Mouse (Mus musculus): ENCODE measurements around the gene Fam210b.
"Not testable (repeated sequence)": the region's sequence is repeated elsewhere in the genome, so short reads cannot be mapped to it uniquely, and the experiment has no call there.

Fam210b gene

DNA sequence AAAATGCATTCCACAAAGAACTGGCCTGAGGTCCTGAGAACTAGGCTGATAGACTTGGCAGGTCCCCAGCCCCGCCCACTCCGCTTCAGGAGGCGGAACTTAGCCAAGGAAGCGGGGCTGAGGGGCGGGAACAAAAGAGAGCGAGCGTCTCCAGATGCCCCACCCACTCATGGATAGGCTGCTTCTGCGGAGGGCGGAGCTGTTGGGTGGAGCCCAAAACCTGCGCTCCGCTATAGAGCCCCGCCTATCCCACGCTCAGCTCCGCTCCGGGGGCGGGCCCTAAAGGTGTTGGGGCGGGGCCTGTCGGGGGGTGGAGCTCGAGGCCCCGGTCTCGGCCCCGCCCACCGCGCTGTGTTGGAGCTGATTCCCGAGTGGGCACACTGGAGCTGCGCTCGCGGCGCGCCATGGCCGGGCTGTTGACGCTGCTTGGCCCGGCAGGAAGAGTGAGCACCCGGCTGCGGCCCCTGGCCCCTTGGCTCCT is at the start of gene Fam210b:
Gene Fam210b, plus strand, starts transcription at position 308 of the 481 bp plus-strand sequence.
- DNase-seq (ENCODE audit: low spot score), result peak; percentile 99

GRCm38 (mm10) chr2:172298083-172298482 is 47.3 kb upstream of the Fam210b start:
- no peak for DNase-seq (ENCODE audit: low spot score)

GRCm38 (mm10) chr2:172298542-172298941 is 46.8 kb upstream of the Fam210b start:
- DNase-seq (ENCODE audit: low spot score), result no peak

- DNase-seq (ENCODE audit: low spot score), result no peak
Observed at GRCm38 (mm10) chr2:172299126-172299921, 46.0 kb upstream of the Fam210b start.

DNA sequence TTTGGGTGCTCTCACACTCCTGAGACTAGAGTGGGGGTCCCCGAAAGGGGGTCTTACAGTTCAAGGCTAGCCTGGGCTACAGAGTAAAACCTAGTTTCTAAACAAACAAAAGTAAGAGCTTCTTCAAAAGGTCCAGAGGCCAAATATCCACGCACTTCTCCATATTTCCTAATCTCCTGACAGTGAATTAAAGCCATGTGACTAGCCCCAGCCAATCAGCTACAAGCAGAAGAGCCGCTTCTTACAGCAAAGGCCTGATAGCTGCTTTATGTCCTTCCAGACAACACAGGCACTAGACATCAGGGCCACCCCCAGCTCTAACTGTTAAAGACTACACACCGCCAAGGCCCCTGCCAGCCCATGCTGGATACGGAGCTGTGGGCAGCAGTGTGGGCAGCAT is 43.0 kb upstream of the Fam210b start:
- no peak for DNase-seq (ENCODE audit: low spot score)

DNA sequence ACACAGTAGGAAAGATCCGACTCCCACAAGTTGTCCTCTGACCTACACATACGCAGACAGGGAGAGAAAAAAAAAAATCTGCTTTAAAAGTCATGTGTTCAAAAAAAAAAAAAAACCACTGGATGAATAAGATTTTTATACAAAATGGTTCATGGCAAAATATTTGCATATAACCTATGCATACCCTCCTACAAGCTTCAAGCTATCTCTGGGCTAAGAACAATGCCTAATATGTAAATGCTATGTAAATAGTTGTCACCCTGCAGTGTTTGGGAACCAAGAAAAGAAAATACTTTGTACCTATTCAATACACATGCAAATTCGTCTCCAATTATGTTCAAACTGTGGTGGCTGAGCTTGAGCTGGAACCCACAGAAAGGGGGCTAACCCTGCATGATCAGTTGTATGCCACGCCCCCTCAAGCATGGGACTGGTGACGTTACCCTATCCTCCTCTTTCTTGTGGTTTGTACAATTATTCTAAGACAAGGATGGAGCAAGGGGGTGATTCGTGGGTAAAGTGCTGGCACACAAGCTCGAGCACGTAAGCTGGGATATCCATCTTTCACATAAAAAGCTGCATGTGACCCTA is 41.2 kb upstream of the Fam210b start:
- no peak for DNase-seq (ENCODE audit: low spot score)

DNA sequence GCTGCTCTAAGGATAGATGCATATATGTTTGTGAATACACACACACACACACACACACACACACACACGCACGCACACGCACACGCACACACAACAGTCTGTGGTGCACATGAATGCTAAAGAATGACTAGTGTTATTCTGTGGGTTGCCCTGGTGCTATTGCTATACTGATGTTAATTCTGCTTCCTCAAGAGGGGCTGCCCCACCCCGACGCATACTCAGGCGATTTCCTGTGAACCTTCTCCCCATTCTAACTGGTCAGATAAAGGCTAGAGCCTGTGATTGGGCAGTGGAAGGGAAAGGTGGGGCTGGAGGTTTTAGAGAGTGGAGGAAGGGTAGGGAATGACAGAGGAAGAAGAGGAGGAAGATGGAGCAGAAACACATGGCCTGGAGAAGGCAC is 39.8 kb upstream of the Fam210b start:
- not testable (repeated sequence) for DNase-seq (ENCODE audit: low spot score)

GRCm38 (mm10) chr2:172306544-172306943 is 38.8 kb upstream of the Fam210b start:
- DNase-seq (ENCODE audit: low spot score), result no peak

GRCm38 (mm10) chr2:172311731-172312130 is 33.6 kb upstream of the Fam210b start:
- no peak for DNase-seq (ENCODE audit: low spot score)

DNA sequence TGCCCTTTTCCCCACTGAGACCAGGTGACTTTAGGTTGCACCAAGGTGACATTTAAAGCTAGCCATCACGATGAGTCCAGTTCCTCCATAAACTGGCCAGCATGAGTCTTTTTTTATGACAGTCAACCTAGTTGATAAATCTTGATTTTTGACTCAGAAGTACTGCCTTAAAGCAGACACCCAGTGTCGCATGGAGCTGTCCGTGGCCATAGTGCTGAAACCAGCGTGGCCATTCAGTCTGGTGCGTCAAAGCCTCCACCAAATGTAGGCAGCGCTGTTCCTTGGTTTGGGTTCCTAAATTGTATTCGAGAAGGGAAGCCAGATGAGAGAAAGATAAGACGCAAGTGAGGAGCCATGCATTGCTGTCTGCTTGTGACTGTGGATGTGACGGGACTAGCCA is 24.5 kb upstream of the Fam210b start:
- peak; percentile 50 for DNase-seq (ENCODE audit: low spot score)

GRCm38 (mm10) chr2:172328248-172328647 is 17.1 kb upstream of the Fam210b start:
- DNase-seq (ENCODE audit: low spot score), result no peak

DNA sequence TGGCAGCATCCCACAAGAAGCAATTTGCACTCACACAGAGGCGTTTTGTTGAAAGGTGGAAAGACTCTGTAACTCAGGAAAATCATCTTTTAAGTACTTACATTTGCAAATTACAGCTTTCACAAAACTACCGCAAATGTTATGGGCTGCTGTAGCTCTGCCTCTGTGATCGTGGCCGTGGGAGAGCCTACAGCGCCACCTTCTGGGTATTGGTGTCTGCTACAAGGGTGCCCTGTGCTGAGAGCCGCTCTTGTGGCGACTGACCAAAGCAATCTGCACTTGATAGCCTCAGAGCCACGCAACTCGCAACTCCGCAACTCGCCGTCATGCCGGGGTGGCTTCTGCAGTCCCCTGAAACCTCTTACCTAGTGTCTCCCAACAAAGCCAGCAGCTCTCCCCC is 16.2 kb upstream of the Fam210b start:
- peak; percentile 40 for DNase-seq (ENCODE audit: low spot score)

DNA sequence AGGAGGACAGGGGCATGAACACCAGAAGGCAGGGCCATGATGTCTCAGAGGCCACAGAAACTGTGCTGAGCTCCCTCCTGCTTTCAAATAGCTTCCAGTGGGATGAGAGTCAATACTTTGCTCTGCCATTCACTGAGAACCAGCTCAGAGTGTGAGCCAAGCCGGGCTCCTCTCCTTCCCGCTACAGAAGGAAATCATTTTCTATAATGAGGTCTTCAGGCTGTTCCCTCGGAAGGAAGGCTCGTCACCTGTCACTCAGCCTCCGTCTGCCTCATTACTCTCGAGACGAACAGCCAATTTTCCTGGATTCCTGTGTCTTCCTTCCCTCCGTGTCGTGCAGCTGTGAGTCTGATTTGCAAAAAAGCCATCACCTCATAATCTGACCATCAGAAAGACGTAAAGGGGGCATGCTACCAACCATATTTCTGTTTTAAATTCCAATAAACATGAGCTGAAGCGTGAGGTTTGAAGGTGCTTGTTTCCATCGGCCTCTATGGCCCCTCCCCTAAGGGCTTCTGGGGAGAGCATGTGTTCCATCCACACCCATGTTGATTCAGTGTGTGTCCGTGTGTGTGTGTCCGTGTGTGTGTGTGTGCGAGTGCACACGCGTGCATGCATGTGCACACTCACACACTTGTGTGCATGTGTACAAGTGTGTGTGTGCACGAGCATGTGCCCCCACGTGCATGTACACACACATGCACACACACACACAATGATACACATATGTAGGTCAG is 7.0 kb upstream of the Fam210b start:
- DNase-seq (ENCODE audit: low spot score), result no peak

GRCm38 (mm10) chr2:172340936-172341335 is 4.4 kb upstream of the Fam210b start:
- DNase-seq (ENCODE audit: low spot score), result no peak

DNA sequence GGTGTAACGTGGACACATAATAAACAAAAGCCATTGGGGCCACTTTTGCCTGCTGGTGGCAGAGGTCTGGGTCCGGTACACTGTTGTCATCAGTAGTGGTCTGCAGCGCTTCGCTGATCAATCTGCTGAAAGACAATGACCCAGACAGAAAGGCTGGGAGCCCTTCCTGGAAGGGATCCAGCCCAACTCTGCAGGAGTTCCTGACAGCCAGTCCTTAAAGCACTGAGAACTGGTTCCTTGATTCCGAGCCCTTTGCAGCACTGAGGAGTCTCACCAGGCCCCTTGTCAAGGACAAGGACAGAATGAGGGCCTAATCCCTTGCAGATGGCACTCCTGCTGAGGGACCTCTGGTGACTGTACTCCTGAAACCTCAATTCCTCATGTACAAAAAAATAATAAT is 3.8 kb upstream of the Fam210b start:
- DNase-seq (ENCODE audit: low spot score), result no peak

DNA sequence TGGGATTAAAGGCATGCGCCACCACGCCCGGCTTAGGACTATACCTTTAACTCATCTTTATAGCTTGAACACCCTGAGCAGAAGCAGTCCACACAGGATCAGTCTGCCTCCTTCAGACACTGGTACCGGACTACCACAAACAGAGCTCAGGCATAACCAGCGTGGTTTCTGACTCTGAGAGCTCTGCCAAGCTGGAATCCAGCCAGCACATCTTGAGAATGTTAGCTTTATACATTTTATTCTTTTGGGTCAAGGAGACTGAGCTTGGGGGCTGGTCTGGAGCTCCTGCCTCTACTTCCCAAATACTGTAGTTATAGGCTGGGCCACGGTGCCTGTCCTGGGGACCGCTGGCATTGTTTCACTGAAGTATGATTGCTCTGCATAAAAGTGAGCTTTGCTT is 1.6 kb upstream of the Fam210b start:
- no peak for DNase-seq (ENCODE audit: low spot score)

DNA sequence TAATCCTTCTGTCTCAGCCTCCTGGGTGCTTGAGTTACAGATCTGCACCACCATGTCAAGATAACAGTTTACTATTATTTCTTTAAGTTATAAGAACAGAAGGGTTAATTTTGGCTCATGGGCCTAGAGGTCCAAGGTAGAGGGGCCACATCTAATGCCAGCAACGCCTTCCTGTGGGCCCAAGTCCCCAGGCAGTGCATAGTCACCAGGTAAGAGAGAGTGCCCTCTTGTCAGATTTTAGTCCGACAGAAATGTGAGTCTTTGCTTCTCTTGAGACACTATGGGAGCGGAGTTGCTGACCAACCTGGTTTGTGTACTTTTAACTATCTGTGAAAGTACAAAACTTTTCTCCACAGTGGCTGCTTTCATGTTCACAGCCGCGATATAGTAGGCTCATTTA is 696 bp upstream of the Fam210b start:
- no peak for DNase-seq (ENCODE audit: low spot score)

DNA sequence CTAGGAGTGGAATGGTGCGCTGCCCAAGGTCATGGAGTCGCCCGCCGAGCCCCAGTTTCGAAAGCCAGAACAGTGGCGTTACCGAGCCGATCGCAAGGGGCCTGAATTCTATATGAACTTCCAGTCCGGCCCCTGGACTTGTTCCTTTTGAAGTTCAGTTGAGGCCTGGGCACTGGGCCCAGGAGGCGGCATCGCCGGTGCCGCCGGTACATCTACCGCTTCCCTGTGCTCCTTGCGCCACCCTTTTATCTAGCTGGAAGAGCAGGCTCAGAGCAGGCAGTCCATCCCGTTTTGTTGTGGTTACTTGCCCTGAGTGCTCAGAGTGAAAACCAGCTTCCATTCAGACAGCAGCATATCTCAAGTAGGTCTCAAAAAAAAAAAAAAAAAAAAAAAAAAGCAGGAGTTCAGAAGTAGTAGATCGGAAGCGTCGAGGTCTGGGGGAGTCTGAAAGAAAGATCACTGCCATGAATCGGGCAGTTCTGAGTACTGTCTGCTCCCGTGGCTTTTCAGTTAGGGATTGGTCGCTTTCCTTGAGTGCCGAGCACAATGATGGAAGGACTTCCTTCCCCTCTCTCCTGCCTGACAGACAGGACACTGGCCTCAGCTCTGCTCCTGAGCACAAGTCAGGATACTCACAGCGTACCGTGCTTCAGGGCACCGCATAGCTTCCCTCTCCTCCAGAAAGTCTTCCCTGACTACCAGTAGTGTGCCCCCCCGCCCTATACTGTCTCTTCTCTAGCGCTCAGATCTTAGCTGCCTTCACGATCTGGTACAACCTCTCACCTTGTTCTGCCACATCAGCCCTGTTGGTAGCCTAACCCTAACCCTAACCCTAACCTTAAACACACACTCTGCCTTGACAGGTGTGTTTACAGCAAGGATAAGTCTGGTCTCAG is 917 bp downstream of the Fam210b start:
- peak; percentile 50 for DNase-seq (ENCODE audit: low spot score)

- no peak for DNase-seq (ENCODE audit: low spot score)
Observed at GRCm38 (mm10) chr2:172346933-172347611, 1.7 kb downstream of the Fam210b start.

GRCm38 (mm10) chr2:172348297-172348950 is 3.1 kb downstream of the Fam210b start:
- peak; percentile 82 for DNase-seq (ENCODE audit: low spot score)

GRCm38 (mm10) chr2:172349776-172350175 is 4.4 kb downstream of the Fam210b start:
- no peak for DNase-seq (ENCODE audit: low spot score)

Data from adipocyte (in vitro differentiated cells).